Mouse (Mus musculus): ENCODE measurements around the gene Mrpl27. TPM values are rescaled to one million over a fixed set of nuclear protein-coding genes. Genes with fewer than 3 reads are reported as not detected.

Gene Mrpl27
- total RNA-seq (2012; rRNA removed) = 37.2 and 56.3 TPM in 2 replicates

DNA sequence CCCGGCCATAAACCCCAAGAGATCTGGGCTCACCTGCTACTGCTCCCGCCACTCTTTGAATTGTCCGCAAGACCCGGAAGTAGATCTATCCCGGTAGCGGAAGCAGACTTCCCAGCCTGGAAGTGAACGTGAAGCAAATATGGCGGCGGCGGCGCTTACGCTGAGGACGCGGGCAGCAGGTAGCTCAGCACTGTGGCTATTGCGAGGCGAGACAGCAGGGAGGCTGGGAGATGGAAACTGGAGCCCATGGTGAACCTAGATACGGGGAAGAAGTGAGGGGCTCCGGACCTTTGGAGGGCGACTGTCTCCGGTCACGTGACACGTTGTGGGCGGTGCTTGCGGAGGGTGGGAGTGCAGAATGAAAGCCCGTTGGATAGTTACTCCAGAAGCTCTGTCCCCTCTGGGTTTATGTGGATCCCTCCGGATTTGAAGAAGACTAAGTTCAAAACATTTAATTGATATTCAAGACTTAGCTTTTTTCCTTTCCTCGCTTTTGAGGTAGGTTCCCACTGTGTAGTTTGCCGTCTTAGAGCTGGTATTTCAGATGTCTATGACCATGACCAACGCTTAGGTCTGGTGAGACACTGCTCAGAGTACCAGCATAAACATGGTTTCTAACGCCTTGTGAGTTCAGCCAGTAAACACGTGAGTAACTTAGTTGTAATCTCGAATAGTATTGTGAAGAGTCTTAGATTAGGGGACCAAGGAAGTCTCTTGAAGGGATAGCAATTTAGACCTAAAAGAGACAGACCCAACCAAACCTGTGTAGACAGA lies at the start of gene Mrpl27, which contains the start of gene Eme1:
Gene Mrpl27 (plus strand): TSS at position 105 of the 774 bp plus-strand sequence.
Gene Eme1 (minus strand): TSS at position 302 of the 774 bp plus-strand sequence.
- Histone ChIP-seq H3K36me3 (ENCODE audit: control insufficient read depth, insufficient read depth, low read length, poor library complexity, severe bottlenecking) (peaks cover 19% of the 10 kb centered on the region), H3K4me3 (ENCODE audit: insufficient read depth in 1 of 2, low read depth in 1 of 2, low read length in 2 of 2, poor library complexity in 1 of 2, severe bottlenecking in 1 of 2) (peak within 1 kb of the TSS; percentile 78 to 94), H3K4me1 (ENCODE audit: control insufficient read depth in 2 of 2, insufficient read depth in 2 of 2, low read length in 2 of 2, poor library complexity in 1 of 2) (peaks cover 0 to 6% of the 10 kb centered on the region in 2 experiments; a peak in 1 of 4 replicates), H3K9me3 (ENCODE audit: control insufficient read depth, insufficient read depth, low read depth, low read length) (no peaks in the 10 kb centered on the region), H3K27ac (ENCODE audit: insufficient read depth, low read depth, low read length, poor library complexity, severe bottlenecking) (peak within 1 kb of the TSS; percentile 98), H3K9ac (ENCODE audit: insufficient read depth, low read depth, low read length, poor library complexity, severe bottlenecking) (peak within 1 kb of the TSS; percentile 98)
- TF ChIP-seq CHD2 (IDR thresholded peaks at IDR 0.05; ENCODE audit: low read depth, low read length) (no peak; the same call in 1 of the 2 replicates), HCFC1 (IDR thresholded peaks at IDR 0.05; ENCODE audit: borderline replicate concordance, insufficient read depth, low read length) (peak; percentile 70; the same call in 1 of the 2 replicates), ZC3H11A (IDR thresholded peaks at IDR 0.05; ENCODE audit: borderline replicate concordance, low read depth, low read length) (no peak), MAFK (IDR thresholded peaks at IDR 0.05; ENCODE audit: insufficient read depth, low read depth, low read length) (no peak)
- in situ Hi-C loops (cut with MboI; ENCODE audit: low sequenced_read_pairs in 2 of 2, unreplicated experiment in 2 of 2) = no loop called here
- DNase-seq (ENCODE audit: low read depth, low spot score) = peak; percentile 70

DNA sequence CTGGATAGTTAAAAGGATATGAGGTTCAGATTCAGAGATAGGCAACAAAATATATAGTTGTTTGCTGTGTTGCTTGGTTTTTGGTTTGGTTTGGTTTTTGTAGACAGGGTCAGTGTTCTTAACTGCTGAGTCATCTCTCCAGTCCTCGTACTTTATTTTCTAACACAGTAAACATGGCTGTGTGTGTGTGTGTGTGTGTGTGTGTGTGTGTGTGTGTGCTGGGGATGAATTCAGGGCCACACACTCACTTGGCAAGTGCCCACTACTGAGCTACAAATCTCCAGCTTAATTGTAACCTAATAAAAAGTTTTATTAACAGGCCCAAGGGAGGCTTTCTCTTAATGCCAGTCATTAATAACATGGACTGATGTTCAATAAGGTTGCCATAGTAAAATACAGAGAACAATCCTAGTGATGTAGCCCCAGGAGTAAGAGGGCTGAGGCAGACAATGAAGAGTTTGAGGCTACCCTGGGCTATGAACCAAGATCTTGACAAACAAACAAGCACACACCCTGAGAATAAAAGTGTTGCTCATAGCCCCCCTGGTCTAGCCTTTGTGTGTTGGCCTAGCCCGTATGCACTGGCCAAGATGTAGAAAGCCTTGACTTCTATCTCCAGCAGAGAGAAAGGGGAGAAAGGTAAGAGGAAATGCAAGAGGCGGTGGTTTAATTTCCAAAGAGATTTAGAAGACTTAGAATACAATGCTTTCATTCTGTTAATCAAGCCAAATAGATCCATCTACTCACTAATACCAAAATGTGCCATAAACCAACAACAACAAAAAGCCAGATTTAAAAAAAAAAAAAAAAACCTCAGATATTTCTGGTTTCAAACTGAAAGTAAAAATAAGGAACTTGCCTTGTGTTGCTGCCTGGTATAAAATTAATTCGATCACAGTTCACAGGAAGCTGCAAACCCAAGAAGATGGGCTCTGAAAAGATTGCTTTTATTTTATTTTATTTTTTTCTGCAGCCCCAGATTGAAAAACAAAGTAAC lies 42.5 kb upstream of the Mrpl27 start:
- Histone ChIP-seq H3K9ac (ENCODE audit: insufficient read depth, low read depth, low read length, poor library complexity, severe bottlenecking) (no peak overlapping the region), H3K27ac (ENCODE audit: insufficient read depth, low read depth, low read length, poor library complexity, severe bottlenecking) (no peak overlapping the region), H3K4me1 (ENCODE audit: control insufficient read depth in 2 of 2, insufficient read depth in 2 of 2, low read length in 2 of 2, poor library complexity in 1 of 2) (peaks cover 0 to 2% of the 10 kb centered on the region in 2 experiments; a peak in 1 of 4 replicates), H3K36me3 (ENCODE audit: control insufficient read depth, insufficient read depth, low read length, poor library complexity, severe bottlenecking) (no peaks in the 10 kb centered on the region), H3K9me3 (ENCODE audit: control insufficient read depth, insufficient read depth, low read depth, low read length) (no peaks in the 10 kb centered on the region), H3K4me3 (ENCODE audit: insufficient read depth in 1 of 2, low read depth in 1 of 2, low read length in 2 of 2, poor library complexity in 1 of 2, severe bottlenecking in 1 of 2) (no peak overlapping the region)
- TF ChIP-seq ZNF384 (IDR thresholded peaks at IDR 0.05; ENCODE audit: low read depth, low read length) (no peak), MAFK (IDR thresholded peaks at IDR 0.05; ENCODE audit: insufficient read depth, low read depth, low read length) (no peak)
- no peak for DNase-seq (ENCODE audit: low read depth, low spot score)
- in situ Hi-C loops (cut with MboI; ENCODE audit: low sequenced_read_pairs in 2 of 2, unreplicated experiment in 2 of 2) = no loop called here

- Histone ChIP-seq H3K4me3 (ENCODE audit: insufficient read depth in 1 of 2, low read depth in 1 of 2, low read length in 2 of 2, poor library complexity in 1 of 2, severe bottlenecking in 1 of 2) (no peak overlapping the region), H3K27ac (ENCODE audit: insufficient read depth, low read depth, low read length, poor library complexity, severe bottlenecking) (no peak overlapping the region), H3K9ac (ENCODE audit: insufficient read depth, low read depth, low read length, poor library complexity, severe bottlenecking) (no peak overlapping the region), H3K9me3 (ENCODE audit: control insufficient read depth, insufficient read depth, low read depth, low read length) (no peaks in the 10 kb centered on the region), H3K4me1 (ENCODE audit: control insufficient read depth in 2 of 2, insufficient read depth in 2 of 2, low read length in 2 of 2, poor library complexity in 1 of 2) (peaks cover 0 to 2% of the 10 kb centered on the region in 2 experiments; a peak in 1 of 4 replicates), H3K36me3 (ENCODE audit: control insufficient read depth, insufficient read depth, low read length, poor library complexity, severe bottlenecking) (no peaks in the 10 kb centered on the region)
- TF ChIP-seq MAFK (IDR thresholded peaks at IDR 0.05; ENCODE audit: insufficient read depth, low read depth, low read length) (no peak), HCFC1 (IDR thresholded peaks at IDR 0.05; ENCODE audit: borderline replicate concordance, insufficient read depth, low read length) (no peak), ZNF384 (IDR thresholded peaks at IDR 0.05; ENCODE audit: low read depth, low read length) (no peak), CHD2 (IDR thresholded peaks at IDR 0.05; ENCODE audit: low read depth, low read length) (no peak), ZC3H11A (IDR thresholded peaks at IDR 0.05; ENCODE audit: borderline replicate concordance, low read depth, low read length) (no peak)
- in situ Hi-C loops (cut with MboI; ENCODE audit: low sequenced_read_pairs in 2 of 2, unreplicated experiment in 2 of 2) = no loop called here
- no peak for DNase-seq (ENCODE audit: low read depth, low spot score)
Measured at GRCm38 (mm10) chr11:94614603-94615002, 39.0 kb upstream of the Mrpl27 start.

DNA sequence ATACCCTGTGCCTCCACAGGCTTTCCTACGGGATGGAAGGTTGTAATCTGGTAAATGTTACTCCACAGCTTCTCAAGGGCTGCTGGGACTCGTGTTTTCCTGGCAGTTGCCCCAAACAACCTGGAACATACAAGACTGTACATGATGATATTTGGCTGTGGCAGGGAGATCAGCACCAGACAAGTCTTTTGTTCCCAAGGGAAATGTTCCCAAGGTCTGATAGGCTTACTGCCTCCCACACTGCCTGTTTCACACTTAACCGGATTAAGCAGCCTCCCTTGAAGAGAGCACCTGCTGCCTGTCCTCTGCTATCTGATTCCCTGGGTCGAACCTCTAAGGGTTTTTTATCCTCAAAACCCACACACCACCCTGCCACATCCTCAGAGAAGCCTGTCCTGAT lies 38.1 kb upstream of the Mrpl27 start:
- Histone ChIP-seq H3K27ac (ENCODE audit: insufficient read depth, low read depth, low read length, poor library complexity, severe bottlenecking) (no peak overlapping the region), H3K36me3 (ENCODE audit: control insufficient read depth, insufficient read depth, low read length, poor library complexity, severe bottlenecking) (no peaks in the 10 kb centered on the region), H3K9me3 (ENCODE audit: control insufficient read depth, insufficient read depth, low read depth, low read length) (no peaks in the 10 kb centered on the region), H3K9ac (ENCODE audit: insufficient read depth, low read depth, low read length, poor library complexity, severe bottlenecking) (no peak overlapping the region), H3K4me1 (ENCODE audit: control insufficient read depth in 2 of 2, insufficient read depth in 2 of 2, low read length in 2 of 2, poor library complexity in 1 of 2) (peaks cover 0 to 2% of the 10 kb centered on the region in 2 experiments; a peak in 1 of 4 replicates), H3K4me3 (ENCODE audit: insufficient read depth in 1 of 2, low read depth in 1 of 2, low read length in 2 of 2, poor library complexity in 1 of 2, severe bottlenecking in 1 of 2) (no peak overlapping the region)
- in situ Hi-C loops (cut with MboI; ENCODE audit: low sequenced_read_pairs in 2 of 2, unreplicated experiment in 2 of 2) = no loop called here
- TF ChIP-seq HCFC1 (IDR thresholded peaks at IDR 0.05; ENCODE audit: borderline replicate concordance, insufficient read depth, low read length) (no peak), ZC3H11A (IDR thresholded peaks at IDR 0.05; ENCODE audit: borderline replicate concordance, low read depth, low read length) (no peak), CHD2 (IDR thresholded peaks at IDR 0.05; ENCODE audit: low read depth, low read length) (no peak), MAFK (IDR thresholded peaks at IDR 0.05; ENCODE audit: insufficient read depth, low read depth, low read length) (no peak), ZNF384 (IDR thresholded peaks at IDR 0.05; ENCODE audit: low read depth, low read length) (no peak)
- DNase-seq (ENCODE audit: low read depth, low spot score) = no peak
